Mouse (Mus musculus) leukemia stem cell, adult 10-12 weeks (primary cell): ENCODE results near the gene Jph3. TPM values are rescaled to one million over a fixed set of nuclear protein-coding genes. Genes with fewer than 3 reads are reported as not detected.

Experiments used
- polyA plus RNA-seq: library from polyadenylated mRNA; stranded (reverse); fragments of >175 nt; gene quantifications from 2 replicates; pipeline ENCODE4 v1.2.3, GENCODE M21; 2012; ENCODE audit warnings: low replicate concordance

Jph3 gene
- polyA plus RNA-seq, result not detected in 2 replicates

GRCm38 (mm10) chr8:121729323-121729722, at the start of gene Jph3:
Gene Jph3 (plus strand): TSS chr8:121729623.

GRCm38 (mm10) chr8:121829048-121829776, 99.8 kb downstream of the Jph3 start, which contains the start of gene Klhdc4:
Gene Klhdc4 (minus strand): TSS chr8:121829569.

Other genes with a start within 250 kb of the Jph3 start
- gene 1700018B08Rik, start 185.3 kb upstream of the Jph3 start, polyA plus RNA-seq, result not detected in 2 replicates
- gene Fbxo31, start 150.8 kb upstream of the Jph3 start, polyA plus RNA-seq, result 35.5 and 80.0 TPM in 2 replicates
- 13.5 and 51.1 TPM in 2 replicates for gene Map1lc3b, start 139.3 kb upstream of the Jph3 start, polyA plus RNA-seq
- gene Zcchc14, start 76.7 kb upstream of the Jph3 start, polyA plus RNA-seq, result 0.78 and 1.0 TPM in 2 replicates
- gene Klhdc4, start 99.9 kb downstream of the Jph3 start, polyA plus RNA-seq, result 30.3 and 69.6 TPM in 2 replicates
- gene Slc7a5, start 178.1 kb downstream of the Jph3 start, polyA plus RNA-seq, result 65.5 and 486 TPM in 2 replicates
- gene Car5a, start 215.3 kb downstream of the Jph3 start, polyA plus RNA-seq, result not detected in 2 replicates
- 39.5 and 42.5 TPM in 2 replicates for gene Banp, start 220.1 kb downstream of the Jph3 start, polyA plus RNA-seq